14 mouse cellular contexts compared by ENCODE assay signal in genomic region chr14:27341486-27341885, GRCm38 (mm10).
DNase-seq lines count a peak whose midpoint lies in the region; ATAC-seq and TF ChIP-seq lines count a peak whose summit lies in the region.
"Had no signal": no experiment of that assay in that cellular context is flagged by ENCODE, and none has a peak within 500 bp of the region (broad histone marks: within the 10 kb centered on the region; RNA-seq: fewer than 3 reads in every experiment).

No protein-coding gene starts in this region.

- no peak for DNase-seq in heart, postnatal 0 days (ENCODE audit: low spot score)
- no peak for DNase-seq in heart, postnatal 10 days
- no peak for DNase-seq in hindbrain, postnatal 0 days (ENCODE audit: low spot score)
- DNase-seq in left cerebral cortex, postnatal 36 days (ENCODE audit: low spot score in 2 of 2): no peak
- DNase-seq in left cerebral cortex, adult 2 months (ENCODE audit: extremely low spot score in 1 of 2, low spot score in 2 of 2): no peak
- DNase-seq: cerebellum, postnatal 25 days; gastrocnemius, postnatal 10 days; layer of hippocampus, postnatal 36 days; lung, embryonic 14.5 days had no signal

- WGBS in heart, postnatal 0 days: 46% methylated on average over 5 of the region's 5 CpGs
- 75% methylated on average over 5 of the region's 5 CpGs for WGBS in small intestine, adult 2 months
- WGBS in hindbrain, postnatal 0 days: 86% methylated on average over 5 of the region's 5 CpGs

- H3K4me2 ChIP-seq in heart, postnatal 0 days (ENCODE audit: low read depth, low read length): no peak overlapping the region
- no peak overlapping the region for H3K4me2 ChIP-seq in hindbrain, postnatal 0 days (ENCODE audit: low read depth, low read length)
- H3K4me2 ChIP-seq: lung, embryonic 14.5 days had no signal

- no peak for ATAC-seq in heart, postnatal 0 days (ENCODE audit: insufficient read depth, low read depth)
- ATAC-seq in CD4-positive, CD25-positive, alpha-beta regulatory T cell, adult 4 months: peak; percentile 57
- ATAC-seq in granulocyte monocyte progenitor cell, adult 5-6 weeks (replicated peaks; ENCODE audit: poor library complexity, severe bottlenecking): peak; percentile 81
- ATAC-seq in hindbrain, postnatal 0 days: no peak
- ATAC-seq: midbrain, embryonic 16.5 days had no signal

- no peaks in the 10 kb centered on the region for H3K9me3 ChIP-seq in heart, postnatal 0 days (replicated peaks; ENCODE audit: control insufficient read depth, low read length)
- H3K9me3 ChIP-seq in hindbrain, postnatal 0 days (ENCODE audit: low read length): no peaks in the 10 kb centered on the region

- peak overlapping the region; percentile 22; the same call in 1 of the 2 replicates for H3K27ac ChIP-seq in heart, postnatal 0 days (ENCODE audit: low read depth)
- peak overlapping the region; percentile 20; the same call in 1 of the 2 replicates for H3K27ac ChIP-seq in small intestine, adult 2 months (ENCODE audit: insufficient read depth, low read depth, low read length)
- H3K27ac ChIP-seq in hindbrain, postnatal 0 days: no peak overlapping the region
- H3K27ac ChIP-seq in left cerebral cortex, adult 2 months: no peak overlapping the region

- H3K9ac ChIP-seq in heart, postnatal 0 days (replicated peaks; ENCODE audit: low read depth, low read length): no peak overlapping the region
- no peak overlapping the region for H3K9ac ChIP-seq in hindbrain, postnatal 0 days (replicated peaks; ENCODE audit: low read length)
- H3K9ac ChIP-seq: lung, embryonic 14.5 days had no signal

- no peak for TF ChIP-seq CTCF in heart, postnatal 0 days (IDR thresholded peaks at IDR 0.05; ENCODE audit: low read depth)
- no peak for TF ChIP-seq CTCF in small intestine, adult 2 months (IDR thresholded peaks at IDR 0.05; ENCODE audit: extremely low read depth, insufficient read length, insufficient replicate concordance, low read depth, low read length)
- no peak for TF ChIP-seq CTCF in hindbrain, postnatal 0 days (IDR thresholded peaks at IDR 0.05; ENCODE audit: low read depth)
- TF ChIP-seq CTCF in left cerebral cortex, adult 2 months (IDR thresholded peaks at IDR 0.05): no peak

- TF ChIP-seq POLR2A in small intestine, adult 2 months (IDR thresholded peaks at IDR 0.05; ENCODE audit: low read depth, low read length): no peak

- H3K4me1 ChIP-seq in heart, postnatal 0 days (ENCODE audit: control insufficient read depth, insufficient read depth): peaks cover 32% of the 10 kb centered on the region
- H3K4me1 ChIP-seq in small intestine, adult 2 months (ENCODE audit: control insufficient read depth, insufficient read depth, insufficient read length, low read length): peaks cover 17% of the 10 kb centered on the region
- no peaks in the 10 kb centered on the region for H3K4me1 ChIP-seq in hindbrain, postnatal 0 days (ENCODE audit: insufficient read depth, low read length)

- H3K27me3 ChIP-seq in heart, postnatal 0 days (ENCODE audit: control insufficient read depth, insufficient read depth, low read length): no peaks in the 10 kb centered on the region
- H3K27me3 ChIP-seq in small intestine, adult 2 months (ENCODE audit: control insufficient read depth, insufficient read depth, low read length): no peaks in the 10 kb centered on the region
- no peaks in the 10 kb centered on the region for H3K27me3 ChIP-seq in hindbrain, postnatal 0 days (ENCODE audit: insufficient read depth, low read length)

- H3K36me3 ChIP-seq in heart, postnatal 0 days (replicated peaks; ENCODE audit: control insufficient read depth, insufficient read depth, low read length): no peaks in the 10 kb centered on the region
- no peaks in the 10 kb centered on the region for H3K36me3 ChIP-seq in small intestine, adult 2 months (ENCODE audit: control insufficient read depth, insufficient read depth, low read length)
- H3K36me3 ChIP-seq in hindbrain, postnatal 0 days (ENCODE audit: insufficient read depth, low read length): no peaks in the 10 kb centered on the region

- intact Hi-C loops in heart, postnatal 10 days (cut with DNase I): no loop called here
- intact Hi-C loops in left cerebral cortex, postnatal 36 days (cut with DNase I): no loop called here
- intact Hi-C loops in left cerebral cortex, adult 2 months (cut with DNase I): no loop called here

- no peak for TF ChIP-seq EP300 in heart, postnatal 0 days (IDR thresholded peaks at IDR 0.05; ENCODE audit: low read depth)

- no peak overlapping the region for H3K4me3 ChIP-seq in heart, postnatal 0 days (ENCODE audit: low read depth, low read length)
- H3K4me3 ChIP-seq in small intestine, adult 2 months (ENCODE audit: low read depth, low read length): no peak overlapping the region
- no peak overlapping the region for H3K4me3 ChIP-seq in hindbrain, postnatal 0 days (ENCODE audit: low read length)
- H3K4me3 ChIP-seq in left cerebral cortex, adult 2 months: no peak overlapping the region
- H3K4me3 ChIP-seq: erythroblast, embryonic 14.5 days had no signal

Comparison
In these comparisons a context has a peak if more than half of its experiments do, and no peak if none do; other contexts are left out.
1. ATAC-seq: peak in CD4-positive, CD25-positive, alpha-beta regulatory T cell, adult 4 months (single experiment) and granulocyte monocyte progenitor cell, adult 5-6 weeks (single experiment); none in heart, postnatal 0 days (single experiment) and hindbrain, postnatal 0 days (single experiment).
2. H3K27ac ChIP-seq: peak in heart, postnatal 0 days (single experiment) and small intestine, adult 2 months (single experiment); none in hindbrain, postnatal 0 days (single experiment) and left cerebral cortex, adult 2 months (single experiment).